Mouse (Mus musculus) limb, embryonic 15.5 days (tissue): Measurements from ENCODE around the gene Pik3r1. TPM values are rescaled to one million over a fixed set of nuclear protein-coding genes. Genes with fewer than 3 reads are reported as not detected.

ENCODE experiments used
- ATAC-seq: fragments of 200-750 bp; cut with Nextera tagmentation; 2 replicates; pipeline ENCODE4 v1.8.0; 2017; ENCODE audit warnings: low read depth, moderate TSS enrichment; ENCODE audit not compliant: insufficient number of reproducible peaks, low FRiP score, low TSS enrichment
- H3K27ac ChIP-seq: fragments of 300-500 bp; sonication (generic); 2 replicates; pipeline ENCODE4 v1.5.1; 2015; ENCODE audit warnings: moderate library complexity, mild to moderate bottlenecking, inconsistent platforms
- H3K27me3 ChIP-seq: fragments of 300-500 bp; sonication (generic); 2 replicates; pipeline ENCODE4 v1.6.1; 2015; ENCODE audit warnings: inconsistent platforms
- H3K36me3 ChIP-seq: fragments of 300-500 bp; sonication (generic); 2 replicates; pipeline ENCODE4 v1.6.1; 2015; ENCODE audit warnings: inconsistent platforms
- H3K4me1 ChIP-seq: fragments of 300-500 bp; sonication (generic); 2 replicates; pipeline ENCODE4 v1.6.1; 2015; ENCODE audit warnings: inconsistent platforms
- H3K4me2 ChIP-seq: fragments of 300-500 bp; sonication (generic); 2 replicates; pipeline ENCODE4 v1.6.1; 2015; ENCODE audit warnings: mild to moderate bottlenecking, inconsistent platforms
- H3K4me3 ChIP-seq: fragments of 300-500 bp; sonication (generic); 2 replicates; pipeline ENCODE4 v1.5.1; 2015; ENCODE audit warnings: mild to moderate bottlenecking, inconsistent platforms
- H3K9ac ChIP-seq: fragments of 300-500 bp; sonication (generic); 2 replicates; pipeline ENCODE4 v1.6.1; 2015; ENCODE audit warnings: inconsistent platforms
- H3K9me3 ChIP-seq: fragments of 300-500 bp; sonication (generic); 2 replicates; pipeline ENCODE4 v1.6.1; 2016; ENCODE audit warnings: inconsistent platforms
- WGBS: fragments of 180-500 bp; shearing (Covaris S2); methylation state at CpG from one replicate; pipeline ENCODE4 v1.1.7; 2015; 5-methylcytosine and 5-hydroxymethylcytosine counted together
- polyA plus RNA-seq: library from polyadenylated mRNA; unstranded; fragments of >200 nt; fragmentation: Nextera tagmentation; extraction: Ambion mirVana; gene quantifications from 2 replicates; pipeline ENCODE4 v1.2.1, GENCODE M21; 2015

Gene Pik3r1
- polyA plus RNA-seq, 1 experiment from 2014 or later, result 48.9 TPM

DNA sequence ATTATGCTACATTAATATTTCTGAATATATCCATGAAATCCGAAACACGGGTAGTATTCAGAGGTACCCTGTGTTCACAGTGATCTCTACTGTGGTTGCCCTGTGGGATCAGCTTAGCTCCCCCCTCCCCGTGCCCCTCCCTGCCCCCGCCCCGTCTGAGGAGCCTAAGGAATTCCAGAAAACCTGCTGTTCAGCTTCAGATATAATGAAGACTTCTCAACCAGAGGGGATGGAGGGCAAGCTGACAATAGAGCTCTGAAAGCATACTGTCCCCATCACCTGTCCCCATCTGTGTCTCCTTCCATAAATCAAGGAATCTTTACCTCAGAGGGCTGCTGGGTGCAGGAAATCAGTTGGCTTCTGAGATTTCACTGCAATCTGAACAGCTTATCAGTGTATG, 70.6 kb downstream of the Pik3r1 start:
- H3K27ac ChIP-seq, result peak overlapping the region; percentile 57; the same call in 1 of the 2 replicates
- no peaks in the 10 kb centered on the region for H3K9me3 ChIP-seq
- no peak overlapping the region for H3K9ac ChIP-seq
- peaks cover 22% of the 10 kb centered on the region for H3K36me3 ChIP-seq
- no peak overlapping the region for H3K4me2 ChIP-seq
- H3K4me3 ChIP-seq, result no peak overlapping the region
- ATAC-seq, result no peak
- no peaks in the 10 kb centered on the region for H3K27me3 ChIP-seq
- WGBS, result 66% methylated on average over 5 of the region's 5 CpGs
- peaks cover 48% of the 10 kb centered on the region for H3K4me1 ChIP-seq

DNA sequence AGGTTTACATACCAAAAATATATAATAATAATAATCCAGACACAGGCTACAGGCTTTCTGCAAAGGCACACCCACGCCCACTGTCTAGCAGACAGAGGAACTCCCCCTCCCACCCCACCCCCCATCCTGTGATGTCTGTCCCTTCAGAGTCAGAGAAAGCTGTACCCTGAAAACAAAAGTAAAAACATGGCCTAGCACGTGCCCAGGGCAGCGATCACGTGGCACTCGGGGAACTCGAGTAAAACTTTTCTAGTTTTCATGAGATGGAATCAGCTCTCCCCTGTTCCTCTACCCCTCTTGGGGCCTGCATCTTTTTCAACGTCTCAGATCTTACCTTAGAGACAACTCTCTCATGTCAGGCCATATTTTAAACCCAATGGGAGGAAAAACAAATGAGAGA, 71.2 kb downstream of the Pik3r1 start:
- peaks cover 48% of the 10 kb centered on the region for H3K4me1 ChIP-seq
- ATAC-seq, result no peak
- no peak overlapping the region for H3K4me2 ChIP-seq
- no peak overlapping the region for H3K9ac ChIP-seq
- H3K9me3 ChIP-seq, result no peaks in the 10 kb centered on the region
- H3K27ac ChIP-seq, result peak overlapping the region; percentile 57; the same call in 1 of the 2 replicates
- peaks cover 19% of the 10 kb centered on the region for H3K36me3 ChIP-seq
- 41% methylated on average over 7 of the region's 7 CpGs for WGBS
- no peak overlapping the region for H3K4me3 ChIP-seq
- H3K27me3 ChIP-seq, result no peaks in the 10 kb centered on the region

DNA sequence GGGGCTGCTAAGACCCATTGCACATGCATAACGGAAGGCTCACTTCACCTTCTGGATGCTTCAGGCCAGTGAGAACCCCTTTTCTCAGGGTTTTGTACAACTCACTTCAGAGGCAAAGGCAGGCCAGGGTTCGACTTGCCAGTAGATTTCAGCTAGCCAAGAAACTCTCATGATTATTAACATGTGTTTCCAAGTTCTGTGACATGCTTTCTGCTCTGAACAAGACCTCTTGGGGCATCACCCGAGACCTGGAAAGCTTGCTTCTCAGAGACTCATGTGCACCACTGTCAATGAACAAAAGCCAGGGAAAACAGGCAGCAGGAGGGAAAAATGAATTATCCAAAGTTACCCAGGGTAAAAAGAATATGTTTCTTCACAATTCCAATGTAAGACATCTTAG, 71.7 kb downstream of the Pik3r1 start:
- Histone ChIP-seq H3K9me3 (no peaks in the 10 kb centered on the region), H3K27me3 (no peaks in the 10 kb centered on the region), H3K4me3 (no peak overlapping the region), H3K4me2 (no peak overlapping the region), H3K9ac (no peak overlapping the region), H3K36me3 (peaks cover 15% of the 10 kb centered on the region), H3K4me1 (peaks cover 53% of the 10 kb centered on the region), H3K27ac (peak overlapping the region; percentile 57; the same call in 1 of the 2 replicates)
- 28% methylated on average over 3 of the region's 3 CpGs for WGBS
- no peak for ATAC-seq

DNA sequence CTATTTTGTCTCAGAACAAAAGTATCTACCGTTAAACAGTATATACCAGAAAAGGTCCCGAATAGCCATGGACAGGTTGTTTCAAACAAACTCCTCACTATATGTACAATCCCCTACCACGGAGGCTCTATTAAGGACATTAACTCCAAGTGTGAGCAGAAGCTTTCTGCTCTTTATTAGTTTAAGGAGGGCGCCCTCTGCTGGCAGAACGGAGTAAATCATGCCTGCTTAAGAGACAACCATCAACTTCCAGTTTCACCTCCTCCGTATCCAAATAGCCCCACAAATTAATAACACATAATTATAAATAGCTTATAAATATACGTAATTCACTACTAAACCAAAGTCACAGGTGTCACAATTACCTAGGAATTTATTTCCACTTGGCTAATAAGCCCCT, 72.1 kb downstream of the Pik3r1 start:
- H3K36me3 ChIP-seq, result peaks cover 12% of the 10 kb centered on the region
- no peak overlapping the region for H3K4me3 ChIP-seq
- no peak overlapping the region for H3K4me2 ChIP-seq
- no peak for ATAC-seq
- no peaks in the 10 kb centered on the region for H3K27me3 ChIP-seq
- no peaks in the 10 kb centered on the region for H3K9me3 ChIP-seq
- H3K4me1 ChIP-seq, result peaks cover 57% of the 10 kb centered on the region
- peak overlapping the region; percentile 57; the same call in 1 of the 2 replicates for H3K27ac ChIP-seq
- WGBS, result 2% methylated on average over 7 of the region's 7 CpGs
- no peak overlapping the region for H3K9ac ChIP-seq

DNA sequence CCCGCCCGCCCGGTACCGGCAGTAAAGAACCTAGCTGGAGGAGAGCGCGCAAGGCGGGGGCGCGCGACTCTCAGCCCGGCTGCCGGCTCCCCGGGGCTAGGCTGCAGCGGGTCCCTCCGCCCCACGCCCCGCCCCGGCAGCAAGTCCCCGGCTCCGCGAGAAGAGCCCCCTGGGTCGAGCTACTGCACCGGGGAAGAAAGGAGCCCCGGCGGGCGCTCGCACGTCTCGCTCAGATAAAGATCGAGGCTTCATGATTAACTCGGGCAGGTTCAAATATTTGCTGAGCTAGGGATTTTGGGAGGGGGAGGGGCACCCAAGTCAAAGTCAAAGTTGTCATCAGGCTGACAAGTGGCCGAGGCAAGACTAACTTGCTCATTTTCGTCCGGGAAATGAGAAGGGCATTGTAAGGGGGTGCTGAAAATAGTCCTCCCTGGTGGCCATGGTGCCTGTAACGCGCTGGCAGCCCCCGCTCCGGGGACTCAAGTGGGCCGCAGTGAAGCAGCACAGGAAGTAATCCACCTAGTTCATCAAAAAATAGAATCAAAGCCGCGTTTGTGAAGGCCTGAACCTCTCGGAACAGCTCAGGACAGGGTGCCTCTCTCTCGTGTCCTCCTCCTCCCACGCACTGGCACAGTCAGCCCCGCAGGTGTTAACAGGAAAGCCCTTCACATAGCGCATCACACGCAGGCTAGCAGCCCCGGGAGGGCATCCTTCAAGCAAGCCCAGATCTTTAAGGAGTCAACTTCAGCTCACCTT, 73.3 kb downstream of the Pik3r1 start:
- Histone ChIP-seq H3K27me3 (no peaks in the 10 kb centered on the region), H3K4me3 (peak overlapping the region; percentile 54), H3K27ac (peak overlapping the region; percentile 87), H3K9me3 (no peaks in the 10 kb centered on the region), H3K4me2 (peak overlapping the region; percentile 77), H3K36me3 (peaks cover 4% of the 10 kb centered on the region; the same call in 1 of the 2 replicates), H3K4me1 (peaks cover 64% of the 10 kb centered on the region), H3K9ac (peak overlapping the region; percentile 47)
- ATAC-seq, result peak; percentile 22; the same call in 1 of the 2 replicates
- 2% methylated on average over 48 of the region's 48 CpGs for WGBS

DNA sequence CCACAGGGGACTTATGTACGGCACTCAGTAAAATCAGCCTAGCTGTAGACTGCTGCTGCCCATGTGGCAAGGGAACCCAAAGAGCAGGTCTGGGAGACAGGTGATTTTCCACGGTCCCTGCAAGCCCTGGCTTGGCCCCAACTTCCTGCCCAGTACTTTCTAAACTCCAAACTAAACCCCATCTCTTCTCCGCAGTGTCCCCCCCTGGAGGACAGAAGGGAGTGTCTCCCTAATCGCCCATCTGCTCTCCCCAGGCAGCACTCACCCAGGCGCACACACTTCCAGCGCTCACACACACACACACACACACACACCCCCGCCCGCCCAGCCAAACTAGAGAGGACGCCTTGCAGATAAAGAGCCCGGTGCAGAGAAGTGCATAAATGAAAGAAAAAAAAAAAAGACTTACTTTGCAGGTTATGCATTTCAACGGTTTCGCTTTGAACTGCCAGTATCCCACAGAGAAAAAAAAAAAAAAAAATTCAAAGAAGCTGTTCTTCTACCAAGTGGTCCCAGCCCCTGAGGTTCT, 74.0 kb downstream of the Pik3r1 start:
- H3K9me3 ChIP-seq, result no peaks in the 10 kb centered on the region
- H3K9ac ChIP-seq, result peak overlapping the region; percentile 47
- peak overlapping the region; percentile 54 for H3K4me3 ChIP-seq
- 0 out of 2 replicates have a peak, but pooled peaks have one; percentile 52 for ATAC-seq
- under 1% methylated on average over 12 of the region's 12 CpGs for WGBS
- H3K27me3 ChIP-seq, result no peaks in the 10 kb centered on the region
- H3K4me1 ChIP-seq, result peaks cover 64% of the 10 kb centered on the region
- peak overlapping the region; percentile 77 for H3K4me2 ChIP-seq
- H3K27ac ChIP-seq, result peak overlapping the region; percentile 87
- peaks cover 2% of the 10 kb centered on the region; the same call in 1 of the 2 replicates for H3K36me3 ChIP-seq

DNA sequence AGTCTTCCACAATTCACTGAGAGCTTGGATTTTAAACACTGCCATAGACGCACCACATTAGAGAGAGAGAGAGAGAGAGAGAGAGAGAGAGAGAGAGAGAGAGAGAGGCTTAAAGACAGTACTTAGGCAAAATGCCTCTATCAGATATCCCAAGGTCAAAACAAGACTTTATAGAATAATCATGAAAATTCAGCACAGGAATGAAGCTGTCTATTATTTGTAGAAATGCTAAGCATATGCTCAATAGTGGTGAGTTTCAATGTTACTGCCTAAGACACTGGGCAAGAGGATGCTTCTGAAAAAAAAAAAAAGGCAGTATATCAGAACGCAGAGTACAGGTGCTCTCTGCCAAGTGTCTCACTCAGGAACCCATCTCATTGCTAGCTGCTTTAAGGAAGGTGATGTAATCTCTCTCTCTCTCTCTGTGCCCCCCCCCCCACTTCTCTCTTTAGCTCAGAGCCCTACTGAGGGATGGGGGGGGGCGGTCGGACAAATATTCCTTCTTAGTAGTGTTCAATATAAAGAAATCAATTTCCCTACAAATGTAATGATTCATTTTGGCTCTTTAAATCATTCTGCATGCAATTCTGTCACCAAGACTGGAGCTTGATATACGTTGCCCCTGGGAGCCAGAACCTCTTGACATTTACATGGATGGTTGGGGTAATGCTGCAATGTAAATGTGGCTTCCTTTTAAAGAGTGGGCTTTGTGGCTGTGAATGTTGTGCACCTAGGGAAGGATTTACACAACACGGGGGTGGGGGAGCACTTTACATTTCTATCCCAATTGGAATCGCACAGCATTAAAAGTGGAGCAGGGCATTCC, 74.9 kb downstream of the Pik3r1 start:
- Histone ChIP-seq H3K27ac (peak overlapping the region; percentile 87), H3K36me3 (peaks cover 9% of the 10 kb centered on the region; the same call in 1 of the 2 replicates), H3K4me1 (peaks cover 59% of the 10 kb centered on the region), H3K4me2 (peak overlapping the region; percentile 77), H3K27me3 (no peaks in the 10 kb centered on the region), H3K9me3 (no peaks in the 10 kb centered on the region), H3K9ac (peak overlapping the region; percentile 47; the same call in 1 of the 2 replicates), H3K4me3 (peak overlapping the region; percentile 54)
- ATAC-seq, result no peak
- WGBS, result 41% methylated on average over 7 of the region's 7 CpGs

DNA sequence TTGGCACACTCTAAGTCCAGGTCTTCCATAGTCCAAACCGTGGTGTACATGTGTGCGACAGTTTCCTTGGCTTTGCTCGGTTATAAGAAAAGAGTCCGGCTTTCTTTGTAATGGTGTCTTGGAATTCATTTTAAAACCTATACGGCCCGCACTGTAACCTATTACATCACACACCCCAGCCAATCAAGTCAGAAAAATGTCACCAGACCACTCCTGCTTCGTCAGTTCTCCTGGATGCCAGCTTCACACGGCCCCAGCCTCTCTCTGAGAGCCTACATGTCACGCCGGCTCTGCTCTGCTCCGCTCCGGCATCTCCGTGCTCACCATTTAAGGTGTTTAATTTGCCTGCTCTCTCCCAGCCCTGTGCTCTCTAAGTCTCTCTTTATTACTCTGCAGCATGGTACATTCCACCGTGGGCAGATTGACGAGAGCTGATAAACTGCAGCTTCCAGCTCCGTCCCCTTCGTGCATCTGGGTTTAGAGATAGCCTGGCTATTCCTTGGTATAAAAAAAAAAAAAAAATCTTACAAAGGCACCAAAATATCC, 75.7 kb downstream of the Pik3r1 start:
- Histone ChIP-seq H3K4me1 (peaks cover 52% of the 10 kb centered on the region), H3K4me2 (peak overlapping the region; percentile 77), H3K9ac (0 out of 2 replicates have a peak overlapping the region, but pooled peaks have one; percentile 1), H3K9me3 (no peaks in the 10 kb centered on the region), H3K4me3 (peak overlapping the region; percentile 54), H3K36me3 (peaks cover 16% of the 10 kb centered on the region), H3K27me3 (no peaks in the 10 kb centered on the region), H3K27ac (peak overlapping the region; percentile 67)
- 14% methylated on average over 17 of the region's 17 CpGs for WGBS
- ATAC-seq, result no peak; the same call in 1 of the 2 replicates

DNA sequence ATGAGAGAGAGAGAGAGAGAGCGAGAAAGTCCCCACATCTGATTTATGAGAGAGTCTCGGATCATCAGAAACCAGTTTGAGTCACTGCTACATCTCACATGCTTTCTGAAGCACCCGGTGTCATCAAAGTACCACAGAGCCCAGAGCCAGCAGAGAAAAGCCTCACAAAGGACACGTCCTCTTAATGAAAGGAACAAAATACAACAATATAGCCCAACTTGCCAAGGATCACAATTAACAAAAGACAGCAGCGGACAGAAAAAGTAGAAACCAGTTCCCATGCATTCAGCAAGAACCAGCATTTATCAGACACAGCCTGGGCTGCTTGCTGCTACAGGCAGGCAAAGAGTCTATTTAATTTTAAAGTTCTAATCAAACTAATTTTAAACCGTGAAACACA, 76.3 kb downstream of the Pik3r1 start:
- peak overlapping the region; percentile 54 for H3K4me3 ChIP-seq

DNA sequence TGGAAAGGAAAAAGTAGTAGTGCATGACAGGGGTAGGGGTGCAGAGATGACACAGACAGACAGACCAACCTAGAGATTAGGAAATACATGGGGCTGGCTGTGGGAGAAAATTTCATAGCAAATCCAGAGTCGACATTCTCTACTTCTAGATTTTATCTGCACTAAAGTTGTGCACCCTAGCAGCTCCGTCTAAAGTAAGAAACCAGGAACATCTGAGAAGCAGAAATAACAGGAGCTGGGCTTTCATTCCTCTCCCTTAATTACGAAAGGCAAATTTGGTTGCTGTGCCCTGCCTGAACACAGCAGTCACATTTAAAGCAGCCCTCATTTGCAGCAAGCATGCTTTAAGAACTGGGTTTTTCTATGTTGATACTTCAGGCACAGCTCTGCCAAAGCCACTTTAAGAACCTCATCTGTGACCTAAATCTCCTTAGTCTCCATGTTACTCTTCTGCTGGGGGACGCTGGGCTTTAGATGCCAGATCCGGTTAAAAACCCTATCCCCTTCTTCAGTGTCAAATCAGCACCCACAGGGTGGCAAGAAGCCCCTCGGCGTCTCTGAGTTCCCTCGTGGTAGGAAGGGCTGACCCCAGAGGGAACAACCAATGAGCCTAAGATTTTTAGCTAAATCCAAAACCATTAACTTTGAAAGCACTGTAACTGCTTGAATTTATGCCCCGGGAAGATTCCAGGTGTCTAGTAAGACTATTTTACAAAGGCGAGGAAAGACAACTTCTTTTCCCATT, 76.9 kb downstream of the Pik3r1 start:
- WGBS, result 44% methylated on average over 10 of the region's 10 CpGs
- peak overlapping the region; percentile 67 for H3K27ac ChIP-seq

More for the DNA sequence above, 76.3 kb downstream of the Pik3r1 start:
- H3K27me3 ChIP-seq, result no peaks in the 10 kb centered on the region
- peaks cover 23% of the 10 kb centered on the region for H3K36me3 ChIP-seq
- WGBS, result 47% methylated on average over 6 of the region's 6 CpGs
- no peak for ATAC-seq
- no peaks in the 10 kb centered on the region for H3K9me3 ChIP-seq
- H3K4me1 ChIP-seq, result peaks cover 47% of the 10 kb centered on the region
- peak overlapping the region; percentile 67 for H3K27ac ChIP-seq
- H3K9ac ChIP-seq, result no peak overlapping the region
- peak overlapping the region; percentile 77 for H3K4me2 ChIP-seq

DNA sequence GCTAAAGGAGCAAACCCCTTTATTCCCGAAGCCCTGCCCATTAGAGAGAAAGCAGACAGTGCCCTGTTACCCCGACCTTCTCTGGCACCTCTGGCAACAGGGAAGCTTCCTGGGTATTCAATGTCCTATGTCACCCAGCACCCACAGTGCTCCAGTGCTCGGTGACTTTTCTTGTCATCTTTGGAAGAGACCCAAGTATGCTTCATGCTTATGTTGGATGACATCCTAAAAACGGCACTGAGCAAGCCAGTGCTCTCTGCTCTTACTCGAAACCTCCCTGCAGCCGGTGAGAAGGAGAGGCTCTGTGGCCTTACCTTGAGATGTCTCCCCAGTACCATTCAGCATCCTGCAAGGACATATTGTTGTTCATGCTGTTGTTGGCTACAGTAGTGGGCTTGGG, 77.8 kb downstream of the Pik3r1 start:
- Histone ChIP-seq H3K4me1 (peaks cover 34% of the 10 kb centered on the region), H3K9ac (no peak overlapping the region), H3K4me3 (peak overlapping the region; percentile 20; the same call in 1 of the 2 replicates), H3K27me3 (no peaks in the 10 kb centered on the region), H3K4me2 (peak overlapping the region; percentile 12; the same call in 1 of the 2 replicates), H3K27ac (no peak overlapping the region), H3K36me3 (peaks cover 38% of the 10 kb centered on the region), H3K9me3 (no peaks in the 10 kb centered on the region)
- 57% methylated on average over 6 of the region's 6 CpGs for WGBS
- ATAC-seq, result no peak

More for the DNA sequence above, 76.9 kb downstream of the Pik3r1 start:
- ATAC-seq, result no peak
- Histone ChIP-seq H3K4me3 (peak overlapping the region; percentile 54), H3K9me3 (no peaks in the 10 kb centered on the region), H3K4me2 (peak overlapping the region; percentile 77), H3K36me3 (peaks cover 29% of the 10 kb centered on the region), H3K9ac (peak overlapping the region; percentile 21; the same call in 1 of the 2 replicates), H3K4me1 (peaks cover 41% of the 10 kb centered on the region), H3K27me3 (no peaks in the 10 kb centered on the region)
